Mouse (Mus musculus) left cerebral cortex, adult 2 months (tissue): ENCODE measurements at regions not wholly inside any gene's neighbourhood (a gene's known extent, or its start where the extent isn't known, plus 50 kb on each side); places are given as distances from the start of the nearest gene placed in this dataset.

Experiments used
- DNase-seq, 2 experiments: peaks; one replicate each; pipeline ENCODE4 v3.0.0; 2021 to 2022; ENCODE audit warnings: low spot score in 2 of 2, mixed read lengths in 1 of 2; ENCODE audit errors: extremely low spot score in 1 of 2
- H3K27ac ChIP-seq: fragments of 200-600 bp; 2 replicates; pipeline ENCODE4 v1.8.1; 2022
- H3K4me3 ChIP-seq: fragments of 200-600 bp; 2 replicates; pipeline ENCODE4 v1.8.1; 2022
- CTCF ChIP-seq: fragments of 200-600 bp; IDR thresholded peaks from 2 replicates; pipeline ENCODE4 v1.8.1; 2022; ENCODE audit warnings: antibody characterized with exemption, mild to moderate bottlenecking, moderate library complexity
- intact Hi-C: fragments of 180-260 bp; cut with DNase I; formaldehyde crosslinking; loops from one replicate; pipeline ENCODE4 v1.15.1; 2025

GRCm38 (mm10) chr13:99071821-99072414, 87.6 kb upstream of the 1700024P04Rik start:
- TF ChIP-seq CTCF: no peak
- Histone ChIP-seq H3K4me3 (no peak overlapping the region), H3K27ac (no peak overlapping the region)
- intact Hi-C loops: no loop called here
- no peak for DNase-seq

GRCm38 (mm10) chr13:99071413-99071812, 87.0 kb upstream of the 1700024P04Rik start:
- no peak overlapping the region for H3K27ac ChIP-seq
- no peak for DNase-seq
- intact Hi-C loops: no loop called here
- TF ChIP-seq CTCF: no peak
- no peak overlapping the region for H3K4me3 ChIP-seq

GRCm38 (mm10) chr13:99069767-99070166, 85.4 kb upstream of the 1700024P04Rik start:
- DNase-seq: peak; percentile 43 to 52
- Histone ChIP-seq H3K27ac (no peak overlapping the region), H3K4me3 (no peak overlapping the region)
- TF ChIP-seq CTCF: no peak
- intact Hi-C loops: no loop called here

GRCm38 (mm10) chr13:99067504-99067903, 83.1 kb upstream of the 1700024P04Rik start:
- TF ChIP-seq CTCF: no peak
- Histone ChIP-seq H3K27ac (no peak overlapping the region), H3K4me3 (no peak overlapping the region)
- DNase-seq: no peak
- intact Hi-C loops: no loop called here

- H3K27ac ChIP-seq: peak overlapping the region; percentile 60; the same call in 1 of the 2 replicates
Measured at GRCm38 (mm10) chr13:99063431-99063830, 79.1 kb upstream of the 1700024P04Rik start.

GRCm38 (mm10) chr13:99062936-99063335, 78.6 kb upstream of the 1700024P04Rik start:
- Histone ChIP-seq H3K4me3 (no peak overlapping the region), H3K27ac (peak overlapping the region; percentile 51)
- no peak for TF ChIP-seq CTCF
- no peak for DNase-seq
- intact Hi-C loops: no loop called here

More at GRCm38 (mm10) chr13:99063431-99063830, 79.1 kb upstream of the 1700024P04Rik start:
- DNase-seq: no peak
- H3K4me3 ChIP-seq: no peak overlapping the region
- intact Hi-C loops: no loop called here
- no peak for TF ChIP-seq CTCF

GRCm38 (mm10) chr13:99058131-99058970, 74.0 kb upstream of the 1700024P04Rik start:
- Histone ChIP-seq H3K27ac (0 out of 2 replicates have a peak overlapping the region, but pooled peaks have one; percentile 17), H3K4me3 (no peak overlapping the region)
- no peak for DNase-seq
- intact Hi-C loops: loop anchor here (10.0 kb wide), 1 partner anchor 134 kb away; the partner anchor contains the start of gene Tnpo1
- TF ChIP-seq CTCF: no peak

GRCm38 (mm10) chr13:99057696-99058095, 73.3 kb upstream of the 1700024P04Rik start:
- intact Hi-C loops: loop anchor here (10.0 kb wide), 1 partner anchor 133 kb away; the partner anchor contains the start of gene Tnpo1
- Histone ChIP-seq H3K27ac (peak overlapping the region; percentile 69), H3K4me3 (no peak overlapping the region)
- DNase-seq: no peak
- no peak for TF ChIP-seq CTCF

GRCm38 (mm10) chr13:99057293-99057588, 72.9 kb upstream of the 1700024P04Rik start:
- intact Hi-C loops: loop anchor here (10.0 kb wide), 1 partner anchor 132 kb away; the partner anchor contains the start of gene Tnpo1
- DNase-seq: no peak
- no peak for TF ChIP-seq CTCF
- Histone ChIP-seq H3K4me3 (no peak overlapping the region), H3K27ac (peak overlapping the region; percentile 69)

GRCm38 (mm10) chr13:99056432-99057292, 72.3 kb upstream of the 1700024P04Rik start:
- Histone ChIP-seq H3K4me3 (no peak overlapping the region), H3K27ac (peak overlapping the region; percentile 69)
- TF ChIP-seq CTCF: no peak
- no peak for DNase-seq
- intact Hi-C loops: loop anchor here (1.0 to 10.0 kb wide), 2 partner anchors 90 to 132 kb away; partner anchors contain the start of gene Tnpo1

GRCm38 (mm10) chr13:99055609-99056321, 71.4 kb upstream of the 1700024P04Rik start:
- intact Hi-C loops: loop anchor here (1.0 to 10.0 kb wide), 2 partner anchors 91 to 131 kb away; partner anchors contain the start of gene Tnpo1
- Histone ChIP-seq H3K4me3 (peak overlapping the region; percentile 13; the same call in 1 of the 2 replicates), H3K27ac (peak overlapping the region; percentile 87)
- no peak for TF ChIP-seq CTCF
- peak; percentile 44 to 49 for DNase-seq
